Mouse (Mus musculus) limb, embryonic 13.5 days (tissue): ENCODE results near the gene Chst8. TPM values are rescaled to one million over a fixed set of nuclear protein-coding genes. Genes with fewer than 3 reads are reported as not detected.

Source experiments
- ATAC-seq: fragments of 200-750 bp; cut with Nextera tagmentation; 2 replicates; pipeline ENCODE4 v1.8.0; 2017; ENCODE audit warnings: low read depth, moderate number of reproducible peaks, moderate TSS enrichment; ENCODE audit not compliant: low FRiP score
- H3K27ac ChIP-seq: fragments of 300-500 bp; sonication (generic); 2 replicates; pipeline ENCODE4 v1.5.1; 2015; ENCODE audit warnings: inconsistent platforms, mild to moderate bottlenecking, moderate library complexity
- H3K27me3 ChIP-seq: fragments of 300-500 bp; sonication (generic); 2 replicates; pipeline ENCODE4 v1.6.1; 2015; ENCODE audit warnings: mild to moderate bottlenecking, inconsistent platforms
- H3K36me3 ChIP-seq: fragments of 300-500 bp; sonication (generic); 2 replicates; pipeline ENCODE4 v1.6.1; 2015; ENCODE audit warnings: inconsistent platforms, mild to moderate bottlenecking, moderate library complexity
- H3K4me1 ChIP-seq: fragments of 300-500 bp; sonication (generic); 2 replicates; pipeline ENCODE4 v1.6.1; 2015; ENCODE audit warnings: inconsistent platforms
- H3K4me2 ChIP-seq: fragments of 300-500 bp; sonication (generic); replicated peaks from 2 replicates; pipeline ENCODE4 v1.6.1; 2015; ENCODE audit warnings: inconsistent platforms, mild to moderate bottlenecking, moderate library complexity
- H3K4me3 ChIP-seq: fragments of 300-500 bp; sonication (generic); 2 replicates; pipeline ENCODE4 v1.5.1; 2015; ENCODE audit warnings: moderate library complexity, mild to moderate bottlenecking, inconsistent platforms
- H3K9ac ChIP-seq: fragments of 300-500 bp; sonication (generic); 2 replicates; pipeline ENCODE4 v1.6.1; 2015; ENCODE audit warnings: mild to moderate bottlenecking, inconsistent platforms
- H3K9me3 ChIP-seq: fragments of 300-500 bp; sonication (generic); 2 replicates; pipeline ENCODE4 v1.6.1; 2016; ENCODE audit warnings: inconsistent platforms
- WGBS: fragments of 180-500 bp; shearing (Covaris S2); methylation state at CpG from one replicate; pipeline ENCODE4 v1.1.7; 2015; 5-methylcytosine and 5-hydroxymethylcytosine counted together
- polyA plus RNA-seq: library from polyadenylated mRNA; unstranded; fragments of >200 nt; fragmentation: Nextera tagmentation; extraction: Ambion mirVana; gene quantifications from 2 replicates; pipeline ENCODE4 v1.2.1, GENCODE M21; 2015

Chst8 gene
- polyA plus RNA-seq, 1 experiment from 2014 or later: 2.2 TPM

GRCm38 (mm10) chr7:34820554-34820953 lies 8.0 kb upstream of the Chst8 start:
- Histone ChIP-seq H3K9ac (no peak overlapping the region), H3K4me1 (no peaks in the 10 kb centered on the region), H3K4me2 (no peak overlapping the region), H3K27me3 (no peaks in the 10 kb centered on the region), H3K27ac (no peak overlapping the region), H3K36me3 (no peaks in the 10 kb centered on the region), H3K4me3 (no peak overlapping the region), H3K9me3 (no peaks in the 10 kb centered on the region)
- ATAC-seq: no peak
- WGBS: 29% methylated on average over 6 of the region's 6 CpGs

GRCm38 (mm10) chr7:34819796-34820195 lies 7.3 kb upstream of the Chst8 start:
- Histone ChIP-seq H3K9me3 (no peaks in the 10 kb centered on the region), H3K36me3 (no peaks in the 10 kb centered on the region), H3K27me3 (no peaks in the 10 kb centered on the region), H3K4me1 (no peaks in the 10 kb centered on the region), H3K27ac (no peak overlapping the region), H3K4me3 (no peak overlapping the region), H3K9ac (no peak overlapping the region), H3K4me2 (no peak overlapping the region)
- ATAC-seq: no peak
- 85% methylated on average over 18 of the region's 18 CpGs for WGBS

GRCm38 (mm10) chr7:34818660-34819059 lies 6.1 kb upstream of the Chst8 start:
- H3K9me3 ChIP-seq: no peaks in the 10 kb centered on the region
- H3K27me3 ChIP-seq: peaks cover 9% of the 10 kb centered on the region
- H3K9ac ChIP-seq: no peak overlapping the region
- no peaks in the 10 kb centered on the region for H3K36me3 ChIP-seq
- no peak for ATAC-seq
- 74% methylated on average over 5 of the region's 5 CpGs for WGBS
- H3K4me1 ChIP-seq: no peaks in the 10 kb centered on the region
- no peak overlapping the region for H3K27ac ChIP-seq
- no peak overlapping the region for H3K4me3 ChIP-seq
- no peak overlapping the region for H3K4me2 ChIP-seq

- Histone ChIP-seq H3K36me3 (no peaks in the 10 kb centered on the region), H3K27me3 (peaks cover 26% of the 10 kb centered on the region), H3K9me3 (no peaks in the 10 kb centered on the region), H3K4me1 (peaks cover 10% of the 10 kb centered on the region; the same call in 1 of the 2 replicates), H3K4me2 (no peak overlapping the region), H3K4me3 (no peak overlapping the region), H3K9ac (no peak overlapping the region), H3K27ac (no peak overlapping the region)
- WGBS: 76% methylated on average over 7 of the region's 7 CpGs
- no peak for ATAC-seq
Measured at GRCm38 (mm10) chr7:34816981-34817380, 4.5 kb upstream of the Chst8 start.

GRCm38 (mm10) chr7:34814801-34815200 lies 2.3 kb upstream of the Chst8 start:
- no peak overlapping the region for H3K4me3 ChIP-seq
- ATAC-seq: no peak
- H3K4me1 ChIP-seq: peaks cover 22% of the 10 kb centered on the region
- H3K9ac ChIP-seq: no peak overlapping the region
- H3K27me3 ChIP-seq: peaks cover 47% of the 10 kb centered on the region
- 79% methylated on average over 3 of the region's 3 CpGs for WGBS
- no peak overlapping the region for H3K27ac ChIP-seq
- no peaks in the 10 kb centered on the region for H3K36me3 ChIP-seq
- no peak overlapping the region for H3K4me2 ChIP-seq
- H3K9me3 ChIP-seq: no peaks in the 10 kb centered on the region

- H3K4me3 ChIP-seq: peak overlapping the region; percentile 65
- peak overlapping the region; percentile 96 for H3K4me2 ChIP-seq
- no peaks in the 10 kb centered on the region for H3K36me3 ChIP-seq
- H3K9ac ChIP-seq: peak overlapping the region; percentile 69
- 0% methylated on average over 66 of the region's 66 CpGs for WGBS
- peaks cover 22% of the 10 kb centered on the region for H3K4me1 ChIP-seq
- H3K9me3 ChIP-seq: no peaks in the 10 kb centered on the region
- no peak overlapping the region for H3K27ac ChIP-seq
- H3K27me3 ChIP-seq: peaks cover 73% of the 10 kb centered on the region
- no peak; the same call in 1 of the 2 replicates for ATAC-seq
Measured at GRCm38 (mm10) chr7:34811531-34812526, 682 bp downstream of the Chst8 start.

GRCm38 (mm10) chr7:34811060-34811459 lies 1.5 kb downstream of the Chst8 start:
- peak overlapping the region; percentile 65 for H3K4me3 ChIP-seq
- peaks cover 73% of the 10 kb centered on the region for H3K27me3 ChIP-seq
- H3K9ac ChIP-seq: peak overlapping the region; percentile 69; the same call in 1 of the 2 replicates
- no peaks in the 10 kb centered on the region for H3K9me3 ChIP-seq
- H3K4me1 ChIP-seq: peaks cover 22% of the 10 kb centered on the region
- H3K27ac ChIP-seq: no peak overlapping the region
- ATAC-seq: no peak
- H3K4me2 ChIP-seq: peak overlapping the region; percentile 96
- no peaks in the 10 kb centered on the region for H3K36me3 ChIP-seq
- 5% methylated on average over 10 of the region's 10 CpGs for WGBS

- H3K9ac ChIP-seq: no peak overlapping the region
- no peak overlapping the region for H3K4me2 ChIP-seq
- ATAC-seq: no peak
- H3K36me3 ChIP-seq: no peaks in the 10 kb centered on the region
- no peak overlapping the region for H3K4me3 ChIP-seq
- peaks cover 48% of the 10 kb centered on the region for H3K27me3 ChIP-seq
- no peak overlapping the region for H3K27ac ChIP-seq
- 63% methylated on average over 6 of the region's 6 CpGs for WGBS
- no peaks in the 10 kb centered on the region for H3K9me3 ChIP-seq
- H3K4me1 ChIP-seq: peaks cover 6% of the 10 kb centered on the region
Measured at GRCm38 (mm10) chr7:34806307-34806706, 6.2 kb downstream of the Chst8 start.

- H3K9me3 ChIP-seq: no peaks in the 10 kb centered on the region
- H3K27ac ChIP-seq: no peak overlapping the region
- H3K27me3 ChIP-seq: peaks cover 47% of the 10 kb centered on the region
- H3K4me2 ChIP-seq: no peak overlapping the region
- H3K9ac ChIP-seq: no peak overlapping the region
- H3K4me1 ChIP-seq: peaks cover under 1% of the 10 kb centered on the region; the same call in 1 of the 2 replicates
- no peak for ATAC-seq
- H3K4me3 ChIP-seq: no peak overlapping the region
- 78% methylated on average over 3 of the region's 3 CpGs for WGBS
- H3K36me3 ChIP-seq: no peaks in the 10 kb centered on the region
Measured at GRCm38 (mm10) chr7:34805691-34806205, 6.8 kb downstream of the Chst8 start.

GRCm38 (mm10) chr7:34805042-34805441 lies 7.5 kb downstream of the Chst8 start:
- H3K36me3 ChIP-seq: no peaks in the 10 kb centered on the region
- H3K9me3 ChIP-seq: no peaks in the 10 kb centered on the region
- 85% methylated on average over 2 of the region's 2 CpGs for WGBS
- peaks cover 3% of the 10 kb centered on the region; the same call in 1 of the 2 replicates for H3K4me1 ChIP-seq
- H3K4me3 ChIP-seq: no peak overlapping the region
- ATAC-seq: no peak
- H3K27me3 ChIP-seq: peaks cover 45% of the 10 kb centered on the region
- H3K27ac ChIP-seq: no peak overlapping the region
- no peak overlapping the region for H3K9ac ChIP-seq
- H3K4me2 ChIP-seq: no peak overlapping the region

- Histone ChIP-seq H3K4me1 (peaks cover 25% of the 10 kb centered on the region), H3K9ac (no peak overlapping the region), H3K4me2 (no peak overlapping the region), H3K36me3 (no peaks in the 10 kb centered on the region), H3K9me3 (no peaks in the 10 kb centered on the region), H3K4me3 (no peak overlapping the region), H3K27ac (no peak overlapping the region), H3K27me3 (peaks cover 20% of the 10 kb centered on the region)
- no peak for ATAC-seq
- WGBS: 9% methylated on average over 13 of the region's 13 CpGs
Measured at GRCm38 (mm10) chr7:34799950-34800511, 12.5 kb downstream of the Chst8 start.

- Histone ChIP-seq H3K36me3 (no peaks in the 10 kb centered on the region), H3K4me1 (peaks cover 25% of the 10 kb centered on the region), H3K4me3 (no peak overlapping the region), H3K9ac (no peak overlapping the region), H3K27me3 (peaks cover 20% of the 10 kb centered on the region), H3K27ac (no peak overlapping the region), H3K9me3 (no peaks in the 10 kb centered on the region), H3K4me2 (0 out of 2 replicates have a peak overlapping the region, but pooled peaks have one; percentile 49)
- ATAC-seq: no peak
- WGBS: 9% methylated on average over 3 of the region's 3 CpGs
Measured at GRCm38 (mm10) chr7:34799404-34799771, 13.1 kb downstream of the Chst8 start.
